In genomic region chr7:114649730-114650129, GRCm38 (mm10) we compare ENCODE assay signal across 19 mouse cellular contexts. TPM values are rescaled to one million over a fixed set of nuclear protein-coding genes. Genes with fewer than 3 reads are reported as not detected.
"Had no signal": no experiment of that assay in that cellular context is flagged by ENCODE, and none has a peak within 500 bp of the region (broad histone marks: within the 10 kb centered on the region; RNA-seq: fewer than 3 reads in every experiment).

No protein-coding gene starts in this region.

- H3K4me2 ChIP-seq: liver, embryonic 12.5 days; lung, embryonic 14.5 days; midbrain, embryonic 12.5 days; neural tube, embryonic 13.5 days; neural tube, embryonic 15.5 days; stomach, embryonic 15.5 days had no signal

- H3K4me3 ChIP-seq: liver, embryonic 12.5 days; midbrain, embryonic 10.5 days; midbrain, embryonic 12.5 days; myocyte; neural tube, embryonic 13.5 days; neural tube, embryonic 15.5 days; stomach, embryonic 15.5 days had no signal

- H3K27ac ChIP-seq: liver, embryonic 12.5 days; liver, embryonic 14.5 days; midbrain, embryonic 10.5 days; midbrain, embryonic 12.5 days; neural tube, embryonic 13.5 days; neural tube, embryonic 15.5 days; stomach, embryonic 15.5 days; stomach, postnatal 0 days had no signal

- DNase-seq: lung, adult 18-20 months; lung, embryonic 14.5 days; lung, postnatal 10 days; lung, postnatal 4 days; midbrain, embryonic 14.5 days; retina, postnatal 1 day; right cerebral cortex, adult 18-20 months; thymus, postnatal 14 days; thymus, postnatal 36 days had no signal

- H3K27me3 ChIP-seq: liver, embryonic 12.5 days; neural tube, embryonic 13.5 days; neural tube, embryonic 15.5 days; stomach, embryonic 15.5 days had no signal

- H3K36me3 ChIP-seq: liver, embryonic 12.5 days; midbrain, embryonic 10.5 days; midbrain, embryonic 12.5 days; neural tube, embryonic 13.5 days; neural tube, embryonic 15.5 days; stomach, embryonic 15.5 days had no signal

- H3K9me3 ChIP-seq: liver, embryonic 12.5 days; midbrain, embryonic 10.5 days; midbrain, embryonic 12.5 days; neural tube, embryonic 13.5 days; neural tube, embryonic 15.5 days; stomach, embryonic 15.5 days had no signal

- H3K4me1 ChIP-seq: liver, embryonic 12.5 days; midbrain, embryonic 12.5 days; neural tube, embryonic 13.5 days; neural tube, embryonic 15.5 days; stomach, embryonic 15.5 days had no signal

- H3K9ac ChIP-seq: liver, embryonic 12.5 days; liver, embryonic 14.5 days; lung, embryonic 14.5 days; midbrain, embryonic 12.5 days; neural tube, embryonic 13.5 days; neural tube, embryonic 15.5 days; stomach, embryonic 15.5 days had no signal

- ATAC-seq: liver, embryonic 12.5 days; midbrain, embryonic 16.5 days had no signal

RNA-seq across cellular contexts. Expression of gene Calca, which starts 13.6 kb away (rescaled TPM):
- polyA plus RNA-seq: liver, embryonic 12.5 days had no signal
